In genomic region chr2:32750887-32751664, GRCm38 (mm10) we compare ENCODE assay signal across 9 mouse cellular contexts. TPM values are rescaled to one million over a fixed set of nuclear protein-coding genes. Genes with fewer than 3 reads are reported as not detected.
DNase-seq lines count a peak whose midpoint lies in the region; ATAC-seq lines count a peak whose summit lies in the region.
"Had no signal": no experiment of that assay in that cellular context is flagged by ENCODE, and none has a peak within 500 bp of the region (broad histone marks: within the 10 kb centered on the region; RNA-seq: fewer than 3 reads in every experiment).

No protein-coding gene starts in this region.

- WGBS in heart, embryonic 16.5 days = 25% methylated on average over 31 of the region's 31 CpGs
- 4% methylated on average over 31 of the region's 31 CpGs for WGBS in midbrain, embryonic 10.5 days

- DNase-seq in 3134 (ENCODE audit: extremely low read depth, insufficient read length, low spot score) = peak; percentile 85
- DNase-seq in embryo, embryonic 10 days (ENCODE audit: low spot score) = peak; percentile 93
- peak; percentile 80 to 89 for DNase-seq in kidney, postnatal 4 days
- DNase-seq in midbrain, embryonic 10.5 days (ENCODE audit: low spot score) = peak; percentile 85
- peak; percentile 78 for DNase-seq in urinary bladder, postnatal 14 days (ENCODE audit: low spot score)
- no peak for DNase-seq in frontal cortex, postnatal 25 days (ENCODE audit: low spot score in 2 of 2)
- no peak for DNase-seq in left cerebral cortex, adult 8-10 months (ENCODE audit: low spot score in 2 of 2)

- H3K27me3 ChIP-seq in heart, embryonic 16.5 days (ENCODE audit: control insufficient read depth, insufficient read depth, low read length) = no peaks in the 10 kb centered on the region
- peaks cover 37% of the 10 kb centered on the region for H3K27me3 ChIP-seq in midbrain, embryonic 10.5 days (ENCODE audit: low read depth, poor library complexity, severe bottlenecking)

- no peaks in the 10 kb centered on the region for H3K9me3 ChIP-seq in heart, embryonic 16.5 days (replicated peaks; ENCODE audit: control insufficient read depth, low read length)
- H3K9me3 ChIP-seq in midbrain, embryonic 10.5 days (replicated peaks) = no peaks in the 10 kb centered on the region
- H3K9me3 ChIP-seq: G1E had no signal

- H3K36me3 ChIP-seq in heart, embryonic 16.5 days (ENCODE audit: control insufficient read depth, insufficient read depth) = peaks cover 19% of the 10 kb centered on the region; the same call in 1 of the 2 replicates
- peaks cover 61% of the 10 kb centered on the region for H3K36me3 ChIP-seq in midbrain, embryonic 10.5 days
- H3K36me3 ChIP-seq: G1E had no signal

- H3K4me1 ChIP-seq in heart, embryonic 16.5 days (ENCODE audit: control insufficient read depth, insufficient read depth, low read length) = peaks cover 2% of the 10 kb centered on the region; the same call in 1 of the 2 replicates
- H3K4me1 ChIP-seq in midbrain, embryonic 10.5 days = peaks cover 31% of the 10 kb centered on the region

- H3K4me3 ChIP-seq in heart, embryonic 16.5 days (ENCODE audit: low read length) = peak overlapping the region; percentile 57
- peak overlapping the region; percentile 53 for H3K4me3 ChIP-seq in midbrain, embryonic 10.5 days

- ATAC-seq in heart, embryonic 16.5 days (replicated peaks; ENCODE audit: extremely low read depth, insufficient read depth, low FRiP score) = peak; percentile 89

- peak overlapping the region; percentile 85 for H3K4me2 ChIP-seq in heart, embryonic 16.5 days (ENCODE audit: low read depth, low read length)

- peak overlapping the region; percentile 67 for H3K9ac ChIP-seq in heart, embryonic 16.5 days (ENCODE audit: low read length)

- H3K27ac ChIP-seq in heart, embryonic 16.5 days (ENCODE audit: low read length) = peak overlapping the region; percentile 48; the same call in 1 of the 2 replicates
- H3K27ac ChIP-seq in midbrain, embryonic 10.5 days (replicated peaks) = peak overlapping the region; percentile 78

RNA-seq across cellular contexts. Expression of gene Tor2a, which starts 6.0 kb away (rescaled TPM):
- 38.1 and 38.9 TPM in 2 replicates for polyA plus RNA-seq in heart, embryonic 16.5 days (2015; fragmentation: Nextera tagmentation; extraction: Ambion mirVana)
- polyA plus RNA-seq in midbrain, embryonic 10.5 days (2016; fragmentation: Nextera tagmentation; extraction: Ambion mirVana) = 59.2 and 59.8 TPM in 2 replicates
- 10 to 100 TPM; 27.7 to 32.6 (median 29.9) TPM for total RNA-seq in left cerebral cortex, adult 8-10 months (2022)

RNA-seq across cellular contexts. Expression of gene 6330409D20Rik, which starts 10.3 kb away (rescaled TPM):
- polyA plus RNA-seq in heart, embryonic 16.5 days (2015; fragmentation: Nextera tagmentation; extraction: Ambion mirVana) = 0.17 and 0.26 TPM in 2 replicates
- polyA plus RNA-seq in midbrain, embryonic 10.5 days (2016; fragmentation: Nextera tagmentation; extraction: Ambion mirVana) = 0.94 and 2.1 TPM in 2 replicates
- total RNA-seq in left cerebral cortex, adult 8-10 months (2022) = 1 to 10 TPM; 2.0 to 2.8 (median 2.3) TPM
- total RNA-seq: G1E had no signal
- polyA plus RNA-seq: G1E had no signal

RNA-seq across cellular contexts. Expression of gene Ttc16, which starts 24.4 kb away (rescaled TPM):
- 0.34 and 0.43 TPM in 2 replicates for polyA plus RNA-seq in heart, embryonic 16.5 days (2015; fragmentation: Nextera tagmentation; extraction: Ambion mirVana)
- polyA plus RNA-seq in midbrain, embryonic 10.5 days (2016; fragmentation: Nextera tagmentation; extraction: Ambion mirVana) = 0.31 TPM in 2 replicates
- total RNA-seq in left cerebral cortex, adult 8-10 months (2022) = under 1 TPM; 0.18 to 0.81 (median 0.53) TPM

RNA-seq across cellular contexts. Expression of gene Ptrh1, which starts 24.5 kb away (rescaled TPM):
- polyA plus RNA-seq in heart, embryonic 16.5 days (2015; fragmentation: Nextera tagmentation; extraction: Ambion mirVana) = 5.2 and 6.1 TPM in 2 replicates
- 5.2 TPM in 2 replicates for polyA plus RNA-seq in midbrain, embryonic 10.5 days (2016; fragmentation: Nextera tagmentation; extraction: Ambion mirVana)
- total RNA-seq in left cerebral cortex, adult 8-10 months (2022) = 1 to 10 TPM; 6.4 to 9.2 (median 7.7) TPM

RNA-seq across cellular contexts. Expression of gene Sh2d3c, which starts 30.2 kb away (rescaled TPM):
- polyA plus RNA-seq in heart, embryonic 16.5 days (2015; fragmentation: Nextera tagmentation; extraction: Ambion mirVana) = 32.4 and 33.6 TPM in 2 replicates
- polyA plus RNA-seq in midbrain, embryonic 10.5 days (2016; fragmentation: Nextera tagmentation; extraction: Ambion mirVana) = 26.7 and 33.6 TPM in 2 replicates
- 10 to 100 TPM; 29.5 to 37.8 (median 33.5) TPM for total RNA-seq in left cerebral cortex, adult 8-10 months (2022)

Comparison
In these comparisons a context has a peak if more than half of its experiments do, and no peak if none do; other contexts are left out.
1. DNase-seq: peak in 3134 (single experiment), embryo, embryonic 10 days (single experiment), kidney, postnatal 4 days (2 of 2), midbrain, embryonic 10.5 days (single experiment) and urinary bladder, postnatal 14 days (single experiment); none in frontal cortex, postnatal 25 days (0 of 2) and left cerebral cortex, adult 8-10 months (0 of 2).